Mouse (Mus musculus): ENCODE results near the gene F13a1. TPM values are rescaled to one million over a fixed set of nuclear protein-coding genes. Genes with fewer than 3 reads are reported as not detected.

The F13a1 gene
- polyA plus RNA-seq, 1 experiment: not detected

- no peaks in the 10 kb centered on the region for H3K4me1 ChIP-seq (ENCODE audit: control insufficient read depth, insufficient read depth, low read length)
- no peak overlapping the region for H3K27ac ChIP-seq (ENCODE audit: insufficient read depth, low read depth, low read length)
- no peak overlapping the region for H3K4me3 ChIP-seq (ENCODE audit: insufficient read depth, low read depth, low read length)
- WGBS: 90% methylated on average over 2 of the region's 2 CpGs
- TF ChIP-seq POLR2A (IDR thresholded peaks at IDR 0.05; ENCODE audit: insufficient read depth, low read depth, low read length): no peak
- no peak for TF ChIP-seq CTCF (IDR thresholded peaks at IDR 0.05; ENCODE audit: insufficient read depth, low read depth, low read length)
Observed at GRCm38 (mm10) chr13:36973016-36973415, 77.0 kb downstream of the F13a1 start.

- 53% methylated on average over 3 of the region's 3 CpGs for WGBS
- no peak overlapping the region for H3K27ac ChIP-seq (ENCODE audit: insufficient read depth, low read depth, low read length)
- H3K4me3 ChIP-seq (ENCODE audit: insufficient read depth, low read depth, low read length): no peak overlapping the region
- no peaks in the 10 kb centered on the region for H3K4me1 ChIP-seq (ENCODE audit: control insufficient read depth, insufficient read depth, low read length)
- no peak for TF ChIP-seq POLR2A (IDR thresholded peaks at IDR 0.05; ENCODE audit: insufficient read depth, low read depth, low read length)
Observed at GRCm38 (mm10) chr13:36972226-36972625, 77.8 kb downstream of the F13a1 start.

GRCm38 (mm10) chr13:36962926-36963325, 87.1 kb downstream of the F13a1 start:
- Histone ChIP-seq H3K4me1 (ENCODE audit: control insufficient read depth, insufficient read depth, low read length) (no peaks in the 10 kb centered on the region), H3K27ac (ENCODE audit: insufficient read depth, low read depth, low read length) (no peak overlapping the region), H3K4me3 (ENCODE audit: insufficient read depth, low read depth, low read length) (no peak overlapping the region)
- no peak for TF ChIP-seq POLR2A (IDR thresholded peaks at IDR 0.05; ENCODE audit: insufficient read depth, low read depth, low read length)

GRCm38 (mm10) chr13:36958996-36959395, 91.0 kb downstream of the F13a1 start:
- TF ChIP-seq CTCF (IDR thresholded peaks at IDR 0.05; ENCODE audit: insufficient read depth, low read depth, low read length): no peak
- TF ChIP-seq POLR2A (IDR thresholded peaks at IDR 0.05; ENCODE audit: insufficient read depth, low read depth, low read length): no peak
- Histone ChIP-seq H3K4me1 (ENCODE audit: control insufficient read depth, insufficient read depth, low read length) (no peaks in the 10 kb centered on the region), H3K4me3 (ENCODE audit: insufficient read depth, low read depth, low read length) (no peak overlapping the region), H3K27ac (ENCODE audit: insufficient read depth, low read depth, low read length) (no peak overlapping the region)
- WGBS: 41% methylated on average over 3 of the region's 3 CpGs

- WGBS: 96% methylated on average over 3 of the region's 3 CpGs
- no peak for TF ChIP-seq POLR2A (IDR thresholded peaks at IDR 0.05; ENCODE audit: insufficient read depth, low read depth, low read length)
- TF ChIP-seq CTCF (IDR thresholded peaks at IDR 0.05; ENCODE audit: insufficient read depth, low read depth, low read length): no peak
- Histone ChIP-seq H3K27ac (ENCODE audit: insufficient read depth, low read depth, low read length) (no peak overlapping the region), H3K4me3 (ENCODE audit: insufficient read depth, low read depth, low read length) (no peak overlapping the region), H3K4me1 (ENCODE audit: control insufficient read depth, insufficient read depth, low read length) (no peaks in the 10 kb centered on the region)
Observed at GRCm38 (mm10) chr13:36954937-36955336, 95.1 kb downstream of the F13a1 start.

GRCm38 (mm10) chr13:36953676-36954075, 96.4 kb downstream of the F13a1 start:
- Histone ChIP-seq H3K27ac (ENCODE audit: insufficient read depth, low read depth, low read length) (no peak overlapping the region), H3K4me1 (ENCODE audit: control insufficient read depth, insufficient read depth, low read length) (no peaks in the 10 kb centered on the region), H3K4me3 (ENCODE audit: insufficient read depth, low read depth, low read length) (no peak overlapping the region)
- TF ChIP-seq POLR2A (IDR thresholded peaks at IDR 0.05; ENCODE audit: insufficient read depth, low read depth, low read length): no peak

GRCm38 (mm10) chr13:36941891-36942290, 108.2 kb downstream of the F13a1 start:
- H3K4me3 ChIP-seq (ENCODE audit: insufficient read depth, low read depth, low read length): no peak overlapping the region
- no peak overlapping the region for H3K27ac ChIP-seq (ENCODE audit: insufficient read depth, low read depth, low read length)
- no peaks in the 10 kb centered on the region for H3K4me1 ChIP-seq (ENCODE audit: control insufficient read depth, insufficient read depth, low read length)
- 59% methylated on average over 3 of the region's 3 CpGs for WGBS
- TF ChIP-seq CTCF (IDR thresholded peaks at IDR 0.05; ENCODE audit: insufficient read depth, low read depth, low read length): no peak
- no peak for TF ChIP-seq POLR2A (IDR thresholded peaks at IDR 0.05; ENCODE audit: insufficient read depth, low read depth, low read length)

GRCm38 (mm10) chr13:36932066-36932465, 118.0 kb downstream of the F13a1 start:
- Histone ChIP-seq H3K4me3 (ENCODE audit: insufficient read depth, low read depth, low read length) (no peak overlapping the region), H3K27ac (ENCODE audit: insufficient read depth, low read depth, low read length) (no peak overlapping the region), H3K4me1 (ENCODE audit: control insufficient read depth, insufficient read depth, low read length) (peaks cover 3% of the 10 kb centered on the region)
- TF ChIP-seq POLR2A (IDR thresholded peaks at IDR 0.05; ENCODE audit: insufficient read depth, low read depth, low read length): no peak
- no peak for TF ChIP-seq CTCF (IDR thresholded peaks at IDR 0.05; ENCODE audit: insufficient read depth, low read depth, low read length)
- WGBS: 92% methylated on average over 9 of the region's 9 CpGs

GRCm38 (mm10) chr13:36919737-36920136, 130.3 kb downstream of the F13a1 start:
- Histone ChIP-seq H3K4me1 (ENCODE audit: control insufficient read depth, insufficient read depth, low read length) (no peaks in the 10 kb centered on the region), H3K4me3 (ENCODE audit: insufficient read depth, low read depth, low read length) (no peak overlapping the region), H3K27ac (ENCODE audit: insufficient read depth, low read depth, low read length) (no peak overlapping the region)
- TF ChIP-seq CTCF (IDR thresholded peaks at IDR 0.05; ENCODE audit: insufficient read depth, low read depth, low read length): no peak
- no peak for TF ChIP-seq POLR2A (IDR thresholded peaks at IDR 0.05; ENCODE audit: insufficient read depth, low read depth, low read length)
- 79% methylated on average over 4 of the region's 4 CpGs for WGBS

- WGBS: 38% methylated on average over 4 of the region's 4 CpGs
- H3K27ac ChIP-seq (ENCODE audit: insufficient read depth, low read depth, low read length): no peak overlapping the region
- no peak for TF ChIP-seq CTCF (IDR thresholded peaks at IDR 0.05; ENCODE audit: insufficient read depth, low read depth, low read length)
- no peak for TF ChIP-seq POLR2A (IDR thresholded peaks at IDR 0.05; ENCODE audit: insufficient read depth, low read depth, low read length)
- H3K4me1 ChIP-seq (ENCODE audit: control insufficient read depth, insufficient read depth, low read length): no peaks in the 10 kb centered on the region
- H3K4me3 ChIP-seq (ENCODE audit: insufficient read depth, low read depth, low read length): no peak overlapping the region
Observed at GRCm38 (mm10) chr13:36903885-36904284, 146.2 kb downstream of the F13a1 start.

Measured in olfactory bulb, adult 2 months (tissue).